Mouse (Mus musculus): ENCODE measurements at regions not wholly inside any gene's neighbourhood (a gene's known extent, or its start where the extent isn't known, plus 50 kb on each side); places are given as distances from the start of the nearest gene placed in this dataset.

DNA sequence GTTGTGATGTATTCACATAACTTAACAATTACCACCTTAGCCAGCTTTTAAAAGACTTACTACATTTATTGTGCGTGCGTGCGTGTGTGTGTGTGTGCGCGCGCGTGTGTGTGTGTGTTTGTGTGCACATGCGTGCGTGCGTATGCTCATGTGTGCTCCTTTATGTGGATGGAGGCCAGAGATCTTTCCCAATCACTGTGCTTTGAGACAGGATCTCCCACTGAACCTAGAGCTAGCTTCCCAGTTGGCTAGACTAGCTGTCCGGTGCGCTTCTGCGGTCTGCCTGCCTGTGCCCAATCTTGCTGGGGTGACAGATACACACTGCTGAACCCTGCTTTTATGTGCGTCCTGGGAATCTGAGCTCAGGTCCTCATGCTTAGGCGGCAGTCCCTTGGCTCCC lies 50.1 kb upstream of the Arhgap29 start:
- DNase-seq (ENCODE audit: low read depth): no peak

DNA sequence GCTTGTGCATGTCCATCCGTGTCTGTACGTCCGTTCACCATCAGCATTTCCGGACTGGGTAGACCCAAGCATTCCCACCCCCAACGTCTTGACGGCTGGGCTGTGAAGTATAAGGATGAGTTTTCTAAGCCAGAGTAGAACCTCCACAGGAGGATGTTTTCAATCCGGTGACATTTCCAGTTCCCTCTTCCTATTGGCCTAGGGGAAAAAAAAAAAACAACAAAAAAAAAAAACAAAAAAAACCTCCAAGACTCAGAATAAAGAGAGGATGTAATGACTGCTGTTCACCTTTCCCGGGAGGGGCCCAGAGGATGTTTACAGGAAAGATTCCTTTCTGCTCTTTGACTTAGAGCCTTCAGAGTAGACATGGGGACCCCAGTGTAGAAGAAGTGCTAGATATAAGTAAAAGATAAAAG lies 51.9 kb upstream of the Arhgap29 start:
- DNase-seq (ENCODE audit: low read depth): no peak

DNA sequence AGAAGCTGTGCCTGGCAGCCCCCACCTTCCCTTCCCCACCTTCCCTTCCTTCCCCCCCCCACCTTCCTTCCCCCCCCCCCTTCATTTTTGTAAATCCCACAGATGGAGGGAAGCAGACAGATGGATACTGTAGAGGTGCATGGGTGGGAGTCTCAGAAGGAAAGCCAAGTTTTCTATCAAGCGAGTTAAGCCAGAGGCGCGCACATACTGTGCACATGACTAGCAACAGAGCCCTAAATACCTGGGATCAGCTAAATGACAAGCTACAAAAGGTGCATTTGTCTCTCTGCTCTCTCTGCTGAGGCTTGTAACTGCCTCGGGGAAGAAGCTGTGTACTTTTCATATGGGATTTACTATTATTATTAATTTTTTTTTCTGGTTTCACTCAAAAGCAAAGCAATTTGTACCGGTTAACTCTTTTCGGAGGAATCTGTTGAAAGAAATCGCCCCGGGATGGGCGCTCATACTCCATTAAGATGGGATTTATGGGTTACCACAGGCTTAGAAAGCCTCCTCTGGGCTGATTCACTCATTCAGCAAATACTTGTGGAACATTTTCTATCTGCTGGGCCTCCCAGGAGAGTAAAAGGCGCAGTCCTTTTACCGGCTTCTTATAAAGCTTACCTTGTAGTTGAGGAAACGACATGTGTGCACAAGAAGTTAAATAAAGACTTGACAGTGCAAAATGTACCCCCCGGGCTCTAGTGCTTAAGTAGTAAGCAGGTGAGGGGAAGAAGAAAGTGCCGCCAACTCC lies 54.3 kb upstream of the Arhgap29 start:
- no peak for DNase-seq (ENCODE audit: low read depth)

DNA sequence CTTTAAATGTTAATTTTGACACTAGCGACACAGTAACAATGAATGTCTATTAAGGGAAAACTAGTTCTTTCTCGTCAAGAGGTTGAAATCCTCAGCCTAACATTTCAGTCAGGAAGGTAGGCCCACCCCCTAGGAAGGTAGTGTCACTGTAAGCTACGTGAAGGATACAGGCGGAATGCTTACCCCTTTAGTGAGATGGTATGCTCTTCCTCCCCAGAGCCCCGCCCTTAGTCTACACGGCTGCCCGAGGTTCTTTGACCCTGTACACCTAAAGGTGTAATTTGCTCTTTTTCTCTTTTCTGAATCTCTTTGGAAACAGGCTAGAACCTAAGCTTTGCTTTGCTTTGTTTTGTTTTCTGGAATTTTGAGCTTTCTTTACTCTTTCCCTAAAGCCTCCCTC lies 58.7 kb upstream of the Arhgap29 start:
- no peak for DNase-seq (ENCODE audit: low read depth)

DNA sequence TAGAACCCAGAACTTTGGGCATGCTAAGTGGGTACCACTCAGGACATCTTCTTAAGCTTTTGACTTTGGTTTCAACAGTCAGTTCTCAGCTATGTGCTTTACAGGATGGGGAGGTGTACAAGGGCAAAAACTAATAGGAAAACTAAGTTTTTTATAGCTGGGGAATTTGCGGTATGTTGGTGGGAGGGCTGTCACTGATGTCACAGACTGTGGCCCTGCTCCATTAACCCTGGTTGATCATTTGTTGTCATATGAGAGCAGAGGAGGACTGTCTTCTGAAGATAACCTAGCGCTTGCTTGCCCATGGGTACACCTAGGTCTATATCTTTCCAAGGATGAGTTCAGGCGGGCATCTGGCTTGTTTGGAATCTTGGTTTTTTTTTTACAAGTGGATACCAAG lies 59.7 kb upstream of the Arhgap29 start:
- DNase-seq (ENCODE audit: low read depth): no peak

DNA sequence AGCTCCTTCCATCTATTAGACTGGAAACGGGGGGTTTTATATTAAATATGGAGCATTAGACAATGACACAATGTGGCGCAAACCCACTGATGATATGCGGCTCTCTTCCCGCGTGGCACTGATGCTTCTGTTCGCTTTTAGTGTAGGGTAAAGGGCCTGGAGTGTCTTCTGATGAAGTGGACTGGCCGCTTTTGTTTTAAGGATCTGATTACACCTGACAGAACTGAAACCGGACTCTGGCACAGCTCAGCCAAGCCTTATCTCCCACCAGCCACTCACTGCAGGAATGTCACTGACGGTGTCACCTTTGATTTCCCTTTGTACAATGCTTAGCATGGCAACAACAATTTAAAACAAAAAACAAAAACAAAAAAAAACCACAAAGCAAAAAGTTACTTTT lies 61.0 kb upstream of the Arhgap29 start:
- DNase-seq (ENCODE audit: low read depth): no peak

DNA sequence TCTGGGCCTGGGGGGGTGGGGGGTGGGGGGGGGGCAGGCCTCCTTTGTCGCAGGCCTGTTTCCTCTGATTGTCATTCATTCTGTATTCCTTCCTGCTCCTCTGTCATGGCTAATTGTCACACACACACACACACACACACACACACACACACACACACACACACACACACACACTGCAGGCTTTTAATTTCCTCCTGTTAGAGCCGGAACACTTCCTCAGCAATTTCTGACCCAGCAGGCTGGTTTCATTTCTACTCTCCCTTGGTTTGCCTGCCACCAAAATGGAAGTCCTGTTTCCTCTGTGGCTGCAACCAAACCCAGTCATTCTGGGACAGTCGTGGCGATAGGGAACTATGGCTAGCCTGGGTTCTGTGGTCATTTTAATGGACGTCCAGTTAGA lies 61.8 kb upstream of the Arhgap29 start:
- no peak for DNase-seq (ENCODE audit: low read depth)

DNA sequence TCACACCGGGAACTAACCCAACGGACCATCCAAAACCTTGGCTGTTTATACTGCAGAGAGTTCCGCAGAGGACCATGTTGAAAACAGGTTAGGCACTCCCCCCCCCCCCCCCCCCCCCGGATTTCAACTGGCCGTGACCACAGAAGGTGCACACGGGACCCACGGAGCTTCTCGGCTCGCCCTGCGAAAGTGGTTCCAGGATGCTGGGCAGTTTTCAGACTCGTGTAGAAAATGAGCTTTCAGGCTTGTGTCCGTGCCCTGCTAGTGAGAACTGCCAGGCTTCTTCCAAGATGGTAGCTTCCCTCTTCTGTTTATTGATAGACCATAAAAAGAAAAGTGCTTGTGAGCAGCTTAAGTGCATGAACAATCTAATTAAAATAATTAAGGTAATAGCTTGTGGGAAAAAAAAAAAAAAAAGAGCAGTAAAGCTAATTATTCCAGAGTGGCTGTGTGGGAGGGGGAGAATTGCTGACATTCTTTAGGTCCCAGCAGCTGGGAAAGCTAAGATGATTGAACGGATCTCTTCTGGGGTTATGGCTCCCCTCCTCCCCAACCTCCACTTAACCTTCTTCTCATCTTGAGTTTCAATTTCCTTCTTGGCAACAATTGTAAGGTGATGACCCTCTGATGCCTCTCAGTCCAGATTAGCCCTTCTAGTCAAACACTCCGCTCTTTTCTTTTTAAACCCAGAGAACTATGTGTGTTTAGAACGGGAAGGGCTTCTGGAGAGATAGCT lies 65.3 kb upstream of the Arhgap29 start:
- no peak for DNase-seq (ENCODE audit: low read depth)

DNA sequence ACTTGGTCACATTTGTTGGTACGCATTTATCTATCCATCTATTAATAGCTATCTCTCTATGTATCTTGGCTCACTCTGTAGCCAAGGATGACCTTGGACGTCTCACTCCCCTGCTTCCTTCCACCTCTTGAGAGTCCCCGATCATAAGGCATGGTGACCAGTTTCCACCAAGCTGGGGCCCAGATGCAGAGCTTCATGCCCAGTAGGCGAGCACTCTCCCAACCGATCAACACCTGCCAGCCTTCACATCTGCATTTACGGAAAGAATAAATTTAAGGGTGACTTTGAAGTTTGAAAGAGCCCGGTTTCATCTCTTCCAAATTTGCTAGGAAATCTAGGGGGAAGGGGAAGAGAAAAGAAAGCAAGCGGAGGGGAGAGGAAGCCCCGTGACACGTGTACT lies 66.0 kb upstream of the Arhgap29 start:
- no peak for DNase-seq (ENCODE audit: low read depth)

DNA sequence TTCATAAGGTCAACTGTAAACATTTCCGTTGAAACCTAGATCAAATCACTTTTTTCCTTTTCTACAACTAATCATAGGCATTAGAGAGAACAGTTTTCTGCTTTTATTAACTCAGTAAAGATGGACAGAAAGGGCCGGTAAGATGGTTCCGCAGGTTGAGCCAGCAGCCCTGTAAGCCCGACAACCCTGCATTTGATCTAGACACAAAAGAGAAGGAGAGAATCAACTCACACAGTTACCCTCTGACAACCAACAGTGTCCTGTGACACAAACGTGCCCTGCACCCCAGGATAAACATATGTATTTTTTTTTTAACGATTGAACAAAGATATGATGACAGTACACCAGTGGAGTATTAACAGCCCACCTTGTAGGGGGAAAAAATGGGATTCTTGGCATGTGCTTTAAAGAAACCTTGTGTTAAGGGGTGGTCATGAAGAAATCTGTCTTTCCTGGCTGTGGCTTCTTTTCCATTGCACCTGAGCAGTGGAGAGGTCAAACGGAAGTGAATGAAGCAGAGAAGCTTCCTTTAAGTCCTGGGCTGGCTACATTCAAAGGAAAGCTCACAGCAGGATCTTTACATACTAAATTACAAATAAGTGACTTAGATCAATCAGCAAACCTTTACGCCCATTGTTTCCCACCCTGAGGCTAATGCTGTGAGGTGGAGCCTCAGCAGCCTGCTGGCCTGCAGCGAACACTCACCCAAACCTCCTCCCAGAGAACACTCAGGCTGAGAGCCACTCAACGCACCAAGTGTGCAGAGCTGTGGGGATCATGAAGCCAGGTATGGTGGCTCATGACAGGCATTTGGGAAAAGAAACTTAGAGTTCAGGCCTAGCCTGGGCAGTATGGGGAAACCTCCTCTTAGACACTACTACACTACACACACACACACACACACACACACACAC lies 66.8 kb upstream of the Arhgap29 start:
- DNase-seq (ENCODE audit: low read depth): no peak

DNA sequence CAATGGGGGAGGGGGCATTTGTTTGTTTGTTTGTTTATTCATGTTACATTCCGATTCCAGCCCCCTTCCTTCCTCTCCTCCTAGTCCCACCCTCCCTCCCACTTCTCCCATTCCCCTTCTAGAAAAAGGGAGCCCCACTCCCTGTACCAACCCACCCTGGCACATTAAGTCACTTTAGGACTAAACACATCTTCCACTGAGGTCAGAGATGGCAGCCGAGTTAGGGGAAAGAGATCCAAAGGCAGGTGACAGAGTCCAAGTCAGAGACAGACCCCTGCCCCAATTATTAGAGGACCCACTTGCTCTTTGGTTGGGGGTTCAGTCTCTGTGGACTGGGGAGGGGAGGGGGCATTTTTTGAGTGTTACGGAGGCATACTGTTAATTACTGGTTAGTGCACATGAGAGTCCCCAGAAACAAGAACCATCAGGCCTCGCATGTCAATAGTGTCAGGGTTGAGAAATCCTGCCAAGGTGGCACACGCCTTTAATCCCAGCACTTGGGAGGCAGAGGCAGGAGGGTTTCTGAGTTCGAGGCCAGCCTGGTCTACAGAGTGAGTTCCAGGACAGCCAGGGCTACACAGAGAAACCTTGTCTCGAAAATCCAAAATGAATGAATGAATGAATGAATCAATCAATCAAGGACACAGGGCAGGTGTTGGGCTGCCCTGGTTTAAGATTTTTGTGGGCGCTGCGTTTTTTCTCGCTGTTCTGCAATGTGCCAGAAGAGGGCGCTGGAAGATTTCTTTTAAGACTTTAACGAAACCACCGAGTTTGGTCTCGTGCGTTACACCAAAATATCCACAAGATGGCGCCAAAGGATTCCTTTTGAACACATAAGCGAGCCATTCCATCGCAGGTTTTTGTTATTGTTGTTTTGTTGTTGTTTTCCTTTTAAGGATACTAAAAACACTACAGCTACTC lies 67.8 kb upstream of the Arhgap29 start:
- peak; percentile 97 for DNase-seq (ENCODE audit: low read depth)

DNA sequence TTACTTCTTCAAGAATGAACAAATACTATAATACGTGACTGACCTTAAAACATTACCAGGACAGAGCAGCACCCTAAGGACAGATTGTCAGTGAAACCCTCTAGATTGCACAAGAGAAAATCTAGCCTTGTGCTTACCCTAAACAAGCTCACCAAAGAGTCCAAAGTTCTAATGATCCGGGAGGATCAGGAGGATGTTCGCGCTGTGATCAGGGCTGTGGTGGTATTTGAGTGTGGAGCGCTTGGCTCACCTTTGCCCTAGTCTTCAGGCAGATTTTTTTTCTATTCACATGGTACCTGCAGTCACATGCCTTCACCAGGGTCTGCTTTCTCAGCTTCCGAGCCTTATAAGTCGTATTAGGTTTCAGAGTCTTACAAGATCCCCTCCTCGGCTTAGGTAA lies 65.3 kb upstream of the Abcd3 start:
- DNase-seq (ENCODE audit: low read depth): no peak

DNA sequence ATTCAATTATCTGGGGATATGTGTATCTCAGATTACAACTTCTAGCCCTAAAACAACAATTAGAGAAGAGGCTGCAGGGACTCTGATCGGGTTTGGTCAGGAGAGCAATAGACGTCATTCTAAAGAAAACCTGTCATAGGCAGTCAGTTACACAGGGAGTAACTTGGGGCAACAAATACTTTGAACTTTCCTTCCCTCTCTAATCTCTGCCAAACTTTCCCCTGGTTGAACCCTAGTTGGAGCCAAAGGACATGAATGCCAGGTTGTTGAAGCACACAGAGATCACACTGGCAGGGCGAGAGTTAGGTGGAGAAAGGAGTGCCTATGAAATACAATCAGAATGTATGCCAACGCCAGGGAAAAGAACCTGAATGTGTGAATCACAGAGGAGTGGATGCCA lies 60.0 kb upstream of the Abcd3 start:
- no peak for DNase-seq (ENCODE audit: low read depth)

DNA sequence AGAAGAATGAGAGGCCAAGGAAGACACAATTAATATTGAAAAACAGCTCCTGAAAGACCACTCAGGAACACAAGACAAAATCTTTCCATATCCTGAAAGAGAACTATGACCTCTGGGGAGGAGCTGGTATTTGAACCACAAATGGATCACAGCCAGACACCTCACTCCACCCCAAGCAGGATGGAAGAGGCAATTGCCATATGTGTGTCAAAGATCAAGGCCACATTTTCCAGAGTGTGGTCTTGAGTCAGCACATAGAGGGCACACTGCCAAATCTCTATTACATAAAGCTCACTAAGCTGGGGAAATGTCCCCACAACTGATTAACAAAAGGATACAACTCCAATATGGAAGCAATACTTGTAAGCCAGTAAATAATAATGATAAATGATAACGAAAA lies 59.5 kb upstream of the Abcd3 start:
- DNase-seq (ENCODE audit: low read depth): no peak

DNA sequence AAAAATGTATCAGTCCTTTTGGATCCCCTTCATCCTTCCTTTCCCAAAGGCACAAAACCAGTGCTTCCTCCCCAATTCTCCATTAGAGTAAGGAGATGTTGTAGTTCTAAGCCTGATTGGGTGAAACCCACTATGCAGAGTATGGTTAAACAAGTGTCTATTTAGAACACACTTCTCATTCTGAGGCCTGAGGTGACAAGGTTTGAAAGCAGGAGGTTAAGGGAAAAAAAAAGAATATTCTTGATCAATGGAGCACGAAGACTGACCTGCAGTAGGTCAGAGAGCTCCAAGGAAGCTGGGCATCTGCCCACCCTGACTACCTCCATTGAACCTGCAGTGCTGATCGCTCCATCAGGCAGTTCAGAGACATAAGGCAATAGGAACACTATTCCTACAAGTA lies 58.5 kb upstream of the Abcd3 start:
- DNase-seq (ENCODE audit: low read depth): no peak

DNA sequence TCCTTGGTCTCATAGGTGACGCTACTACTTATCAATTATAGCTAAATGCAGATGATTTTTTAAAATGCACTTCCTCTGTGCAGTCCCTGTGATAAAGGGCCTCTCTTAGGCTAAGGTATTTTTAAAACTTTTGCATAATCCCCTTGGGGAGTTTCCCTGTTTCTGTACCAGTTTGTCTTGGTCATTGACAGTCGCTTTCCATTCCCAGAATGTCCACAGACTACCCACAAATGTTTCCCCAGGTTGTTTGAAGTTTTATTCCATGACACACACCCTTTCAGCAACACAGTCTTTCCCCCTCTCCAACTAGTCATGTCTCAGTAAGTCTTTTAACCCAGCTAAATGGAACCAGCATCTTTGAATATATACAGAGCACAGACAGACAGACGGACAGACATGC lies 57.6 kb upstream of the Abcd3 start:
- no peak for DNase-seq (ENCODE audit: low read depth)

DNA sequence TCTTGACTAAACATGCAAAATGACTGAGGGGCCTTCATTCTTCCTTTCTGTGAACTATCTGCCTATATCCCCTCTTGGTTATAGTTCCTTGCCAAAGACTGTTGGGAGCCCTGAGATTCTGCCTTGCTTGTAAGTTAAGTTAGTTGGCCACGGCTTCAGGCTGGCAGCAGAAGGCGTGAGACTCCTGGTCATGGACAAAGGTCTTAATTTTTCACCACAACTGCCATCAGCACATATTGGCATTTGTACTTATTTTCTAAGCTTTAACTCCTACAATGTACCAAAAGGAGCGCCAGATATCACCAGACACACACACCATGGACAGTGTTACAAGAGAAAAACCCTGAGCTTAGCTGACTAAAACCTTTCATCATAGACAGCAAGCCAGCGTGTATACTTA lies 56.7 kb upstream of the Abcd3 start:
- no peak for DNase-seq (ENCODE audit: low read depth)

DNA sequence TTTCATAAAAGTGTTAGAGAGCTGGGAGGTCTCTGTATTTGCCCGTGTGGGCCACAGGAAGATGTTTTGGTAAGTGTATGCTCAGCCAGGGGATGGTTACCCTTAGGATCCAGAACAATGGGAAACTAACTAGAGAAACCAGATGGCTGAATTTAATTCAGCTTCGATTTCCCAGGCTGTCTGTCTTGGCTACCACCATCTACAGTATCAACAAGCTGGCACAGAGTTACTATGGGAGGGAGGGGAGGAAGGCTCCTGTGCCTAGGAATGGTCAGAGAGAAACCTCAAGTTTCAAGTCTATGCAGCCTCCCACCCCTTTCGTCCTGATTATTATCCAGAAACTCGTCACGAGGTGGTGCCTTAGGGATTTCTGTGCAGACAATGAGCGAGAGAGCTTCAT lies 55.6 kb upstream of the Abcd3 start:
- no peak for DNase-seq (ENCODE audit: low read depth)

DNA sequence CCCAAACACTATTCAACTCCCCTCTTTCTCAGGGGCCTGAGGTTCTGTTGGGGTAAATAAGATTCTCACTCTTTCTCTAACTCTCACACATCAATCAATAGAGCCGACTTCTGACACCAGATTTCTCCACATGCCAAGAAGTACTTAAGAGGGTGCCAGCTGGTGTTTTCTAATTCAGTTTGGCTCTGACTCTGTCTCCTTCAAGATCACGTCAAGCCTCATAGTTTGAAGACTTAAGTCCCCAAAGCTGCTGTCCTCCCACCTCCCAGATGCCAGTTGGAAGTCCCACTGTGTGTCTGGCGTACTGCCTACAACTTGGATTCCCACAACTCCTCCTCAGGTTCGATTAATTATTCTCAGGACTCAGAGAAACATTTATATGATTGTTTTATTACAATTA lies 54.6 kb upstream of the Abcd3 start:
- no peak for DNase-seq (ENCODE audit: low read depth)

DNA sequence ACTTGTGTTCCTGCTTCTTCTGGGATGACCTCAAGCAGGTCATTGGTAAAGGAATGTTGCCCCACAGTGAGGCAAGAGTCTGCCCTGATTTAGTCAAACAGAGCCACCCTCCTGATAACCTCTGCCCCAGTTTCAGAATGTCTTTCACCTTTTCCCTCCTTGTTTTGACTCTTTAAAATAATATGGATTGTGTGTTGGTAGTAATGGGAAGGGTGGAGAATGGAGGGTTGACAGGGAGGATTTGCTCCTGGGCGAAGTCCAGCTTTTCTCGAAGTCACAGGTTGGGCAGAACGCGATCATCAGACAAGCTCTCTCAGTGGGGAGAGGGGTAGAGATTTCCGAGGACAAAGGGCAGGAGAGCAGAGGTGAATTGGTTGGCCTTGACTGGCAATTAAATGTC lies 52.2 kb upstream of the Abcd3 start:
- DNase-seq (ENCODE audit: low read depth): no peak

DNA sequence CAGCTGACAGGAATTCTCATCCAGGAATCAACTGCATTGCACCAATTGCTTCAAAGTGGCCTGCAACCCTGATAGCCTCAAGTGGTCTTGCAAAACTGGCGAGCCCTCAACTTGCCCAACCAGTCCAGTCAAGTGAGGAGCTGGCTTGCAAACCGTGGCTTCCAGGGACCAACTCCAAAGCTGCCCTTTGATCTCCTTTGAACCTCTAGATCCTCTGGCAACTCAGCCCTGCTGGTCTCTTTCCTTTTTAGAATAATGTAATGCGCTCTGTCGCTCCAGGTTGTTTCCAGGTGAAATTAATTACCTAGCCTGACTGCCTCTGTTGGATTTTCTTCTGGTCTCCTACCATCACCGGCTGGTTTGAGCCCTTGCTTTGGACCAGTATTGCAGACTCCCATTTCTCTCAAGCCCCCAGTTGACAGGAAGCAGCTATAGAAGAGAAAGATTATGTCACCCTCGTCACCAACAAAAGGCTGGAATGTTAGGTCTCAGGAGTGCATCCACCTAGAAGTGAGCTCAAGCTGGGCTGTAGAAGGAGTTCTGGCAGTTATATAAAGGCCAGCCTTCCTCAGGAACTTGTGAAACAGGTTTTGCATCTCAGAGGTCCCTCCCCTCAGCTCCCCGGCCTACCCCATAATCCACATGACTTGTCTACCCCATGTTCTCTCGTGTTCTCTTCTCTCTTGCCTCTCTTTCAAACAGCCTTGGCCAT lies 49.8 kb upstream of the Abcd3 start:
- DNase-seq (ENCODE audit: low read depth): no peak
